Comparison of ENCODE assay signal across 25 mouse cellular contexts in the genomic region with DNA sequence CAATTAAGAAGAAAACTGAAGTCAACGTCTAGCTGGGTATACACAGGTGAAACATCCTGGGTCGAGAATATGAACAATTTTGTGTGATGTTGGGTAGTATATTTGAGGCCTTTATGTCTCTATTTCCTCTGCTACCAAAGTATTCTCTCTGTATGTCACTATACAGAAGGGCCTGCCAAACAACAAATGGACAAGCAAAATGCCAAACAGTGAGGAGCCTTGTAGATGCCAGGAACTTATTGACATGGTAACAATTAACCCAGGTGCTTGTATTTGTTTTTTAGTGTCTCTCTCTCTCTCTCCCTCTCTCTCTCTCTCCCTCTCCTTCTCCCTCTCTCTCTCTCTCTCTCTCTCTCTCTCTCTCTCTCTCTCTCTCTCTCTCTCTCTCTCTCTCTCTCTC.
DNase-seq lines count a peak whose midpoint lies in the region; ATAC-seq and TF ChIP-seq lines count a peak whose summit lies in the region.
"Had no signal": no experiment of that assay in that cellular context is flagged by ENCODE, and none has a peak within 500 bp of the region (broad histone marks: within the 10 kb centered on the region; RNA-seq: fewer than 3 reads in every experiment).

No protein-coding gene starts in this region.

- H3K9ac ChIP-seq in lung, postnatal 0 days (replicated peaks; ENCODE audit: low read depth), result no peak overlapping the region
- H3K9ac ChIP-seq: embryonic facial prominence, embryonic 13.5 days; embryonic facial prominence, embryonic 15.5 days; forebrain, embryonic 12.5 days had no signal

- no peak overlapping the region for H3K4me2 ChIP-seq in lung, postnatal 0 days (replicated peaks; ENCODE audit: low read depth, low read length)
- H3K4me2 ChIP-seq: embryonic facial prominence, embryonic 13.5 days; embryonic facial prominence, embryonic 15.5 days; forebrain, embryonic 12.5 days had no signal

- 67% methylated on average over 2 of the region's 2 CpGs for WGBS in lung, postnatal 0 days

- no peaks in the 10 kb centered on the region for H3K9me3 ChIP-seq in lung, postnatal 0 days (ENCODE audit: low read length)
- H3K9me3 ChIP-seq: embryonic facial prominence, embryonic 13.5 days; embryonic facial prominence, embryonic 15.5 days; forebrain, embryonic 10.5 days; forebrain, embryonic 12.5 days; G1E had no signal

- no peak overlapping the region for H3K27ac ChIP-seq in lung, postnatal 0 days (ENCODE audit: low read length)
- H3K27ac ChIP-seq: embryonic facial prominence, embryonic 13.5 days; embryonic facial prominence, embryonic 15.5 days; forebrain, embryonic 10.5 days; forebrain, embryonic 12.5 days had no signal

- no peak for TF ChIP-seq CTCF in lung, postnatal 0 days (IDR thresholded peaks at IDR 0.05)

- H3K4me1 ChIP-seq in lung, postnatal 0 days (ENCODE audit: insufficient read depth, low read depth, low read length), result no peaks in the 10 kb centered on the region
- H3K4me1 ChIP-seq: embryonic facial prominence, embryonic 13.5 days; embryonic facial prominence, embryonic 15.5 days; forebrain, embryonic 10.5 days; forebrain, embryonic 12.5 days had no signal

- no peak for ATAC-seq in lung, postnatal 0 days
- ATAC-seq: activated CD4-positive, CD25-positive, alpha-beta regulatory T cell, adult 4 months; CD4-positive, CD25-positive, alpha-beta regulatory T cell, adult 4 months; forebrain, embryonic 14.5 days; forebrain, embryonic 16.5 days; Patski had no signal

- H3K36me3 ChIP-seq in lung, postnatal 0 days (ENCODE audit: insufficient read depth, low read length), result no peaks in the 10 kb centered on the region
- H3K36me3 ChIP-seq: embryonic facial prominence, embryonic 13.5 days; embryonic facial prominence, embryonic 15.5 days; forebrain, embryonic 10.5 days; forebrain, embryonic 12.5 days; G1E had no signal

- DNase-seq in cerebellum, adult 9-10 months, result peak; percentile 2
- no peak for DNase-seq in cerebellum, adult 18-20 months
- peak; percentile 13 to 65 for DNase-seq in cerebellum, postnatal 14 days
- no peak for DNase-seq in cerebellum, postnatal 36 days
- peak; percentile 3 for DNase-seq in lung, postnatal 0 days (ENCODE audit: low spot score)
- DNase-seq in lung, postnatal 36 days, result no peak
- DNase-seq: adrenal gland, adult 8-10 months; adrenal gland, postnatal 14 days; adrenal gland, postnatal 36 days; B cell, adult 2 months; cerebellum, adult 11-12 months; cerebellum, adult 8-10 months; embryo, embryonic 11 days had no signal

- no peak overlapping the region for H3K4me3 ChIP-seq in lung, postnatal 0 days (ENCODE audit: low read depth, low read length)
- H3K4me3 ChIP-seq: embryonic facial prominence, embryonic 13.5 days; embryonic facial prominence, embryonic 15.5 days; erythroblast, embryonic 14.5 days; forebrain, embryonic 10.5 days; forebrain, embryonic 12.5 days had no signal

- H3K27me3 ChIP-seq in lung, postnatal 0 days (replicated peaks; ENCODE audit: insufficient read depth, low read length), result no peaks in the 10 kb centered on the region
- H3K27me3 ChIP-seq: CH12.LX; embryonic facial prominence, embryonic 13.5 days; embryonic facial prominence, embryonic 15.5 days; forebrain, embryonic 12.5 days; Patski had no signal

- TF ChIP-seq EP300 in lung, postnatal 0 days (IDR thresholded peaks at IDR 0.05), result no peak

Comparison
In these comparisons a context has a peak if more than half of its experiments do, and no peak if none do; other contexts are left out.
1. DNase-seq: peak in cerebellum, adult 9-10 months (single experiment), cerebellum, postnatal 14 days (2 of 2) and lung, postnatal 0 days (single experiment); none in cerebellum, adult 18-20 months (0 of 2), cerebellum, postnatal 36 days (0 of 2) and lung, postnatal 36 days (single experiment).